Mouse (Mus musculus): ENCODE data around the gene Galnt14.

Galnt14 gene

DNA sequence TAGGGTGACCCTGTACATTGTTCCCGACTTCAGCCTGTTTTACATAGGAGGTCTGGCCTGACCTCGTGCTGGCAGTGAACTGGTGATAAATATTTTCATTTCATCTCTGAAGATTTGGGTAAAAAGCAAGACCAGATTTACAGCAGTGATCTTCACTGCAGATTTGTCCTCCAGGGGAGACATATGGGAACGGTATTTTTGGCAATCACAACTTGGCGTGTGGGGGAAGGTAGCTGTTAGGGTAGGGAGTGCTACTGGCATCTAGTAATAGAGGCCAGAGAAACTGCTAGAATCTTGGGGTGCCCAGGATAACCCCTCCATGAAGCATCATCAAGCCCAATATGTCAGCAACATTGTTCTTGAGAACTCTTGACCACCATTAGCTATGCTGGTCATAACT, 138.3 kb downstream of the Galnt14 start:
- DNase-seq (ENCODE audit: low spot score) = no peak

DNA sequence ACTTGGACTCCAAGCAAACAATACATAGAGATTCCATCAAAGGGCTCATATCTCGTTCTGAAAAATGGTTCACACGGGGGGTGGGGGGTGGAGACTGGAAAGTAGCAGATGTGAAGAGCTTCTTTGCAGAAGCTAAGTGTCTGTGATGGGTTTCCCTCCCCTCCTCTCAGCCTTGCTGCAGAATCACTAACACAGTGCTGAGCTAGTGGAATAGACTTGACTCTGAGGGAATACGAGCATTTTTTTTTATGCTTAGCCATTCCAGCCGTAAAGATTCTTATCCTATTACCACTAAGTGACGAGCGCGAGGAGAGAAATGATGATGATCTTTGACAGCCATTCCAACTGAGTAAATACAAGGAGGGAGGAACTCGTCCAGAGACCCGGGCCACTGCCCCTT, 142.0 kb downstream of the Galnt14 start:
- DNase-seq (ENCODE audit: low spot score) = no peak

DNA sequence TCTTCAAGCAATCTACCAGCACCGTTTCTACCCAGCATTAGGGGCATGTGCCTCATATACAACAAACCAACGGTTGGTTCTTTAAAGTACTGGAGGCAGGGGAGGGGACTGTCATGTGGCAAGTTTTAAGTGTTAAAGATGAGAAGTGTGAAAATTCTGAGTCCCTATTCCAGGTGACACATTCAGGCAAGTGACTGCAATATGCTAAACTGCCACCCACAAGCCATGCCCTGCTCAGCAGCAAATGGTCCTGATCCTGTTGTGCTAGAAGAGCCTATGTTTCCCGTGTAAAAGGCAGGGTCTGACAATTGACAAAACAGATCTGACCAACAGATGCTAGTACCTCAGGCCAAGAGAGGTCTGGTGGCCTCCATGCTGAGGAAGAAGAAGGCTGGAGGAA, 149.1 kb downstream of the Galnt14 start:
- no peak for DNase-seq (ENCODE audit: low spot score)

DNA sequence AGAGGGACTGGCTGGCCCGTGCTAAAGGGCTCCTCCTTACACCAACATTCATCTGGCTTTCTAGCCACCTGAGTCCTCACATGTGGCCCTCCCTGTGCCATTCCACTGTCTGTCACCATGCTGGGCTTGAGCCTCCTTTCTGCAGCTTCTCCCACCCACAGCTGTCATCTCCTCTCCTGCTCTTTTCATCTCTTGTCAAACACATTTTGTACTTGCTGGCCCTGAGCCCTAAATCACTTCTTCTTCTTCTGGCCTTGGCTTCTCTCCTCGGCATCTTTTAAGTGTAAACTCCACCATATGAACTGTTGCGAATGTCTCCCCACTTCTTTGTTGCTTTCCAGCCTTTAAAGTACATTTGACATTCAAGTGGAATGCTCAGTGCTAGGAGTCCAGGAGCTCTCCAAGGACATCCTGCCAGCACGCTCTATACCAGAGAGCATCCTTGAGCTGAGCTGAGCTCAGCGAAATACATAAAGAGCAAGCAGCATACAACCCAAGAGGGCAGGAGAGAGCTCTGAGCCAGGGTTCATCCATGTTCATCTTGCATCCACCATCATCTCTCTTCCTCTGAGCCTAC, 150.0 kb downstream of the Galnt14 start:
- DNase-seq (ENCODE audit: low spot score) = no peak

DNA sequence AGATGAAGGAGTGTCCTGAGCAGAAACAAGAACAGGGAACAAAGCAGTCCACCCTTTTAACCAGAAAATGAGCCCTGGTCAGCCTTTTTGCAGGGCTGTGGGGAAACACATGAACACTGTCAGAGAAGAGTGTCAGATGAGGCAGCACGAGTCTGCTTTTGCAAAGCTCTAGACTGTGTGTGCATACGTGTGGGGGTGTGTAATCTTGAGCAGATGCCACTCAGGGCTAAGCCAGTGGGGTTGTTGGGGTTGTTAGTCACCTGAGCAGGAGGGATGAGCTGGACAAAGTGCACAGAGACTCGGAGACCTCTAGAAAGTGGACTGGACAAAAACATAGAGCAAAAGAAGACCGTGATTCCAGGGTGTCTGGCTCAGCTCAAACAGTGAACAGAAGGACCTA, 150.8 kb downstream of the Galnt14 start:
- no peak for DNase-seq (ENCODE audit: low spot score)

DNA sequence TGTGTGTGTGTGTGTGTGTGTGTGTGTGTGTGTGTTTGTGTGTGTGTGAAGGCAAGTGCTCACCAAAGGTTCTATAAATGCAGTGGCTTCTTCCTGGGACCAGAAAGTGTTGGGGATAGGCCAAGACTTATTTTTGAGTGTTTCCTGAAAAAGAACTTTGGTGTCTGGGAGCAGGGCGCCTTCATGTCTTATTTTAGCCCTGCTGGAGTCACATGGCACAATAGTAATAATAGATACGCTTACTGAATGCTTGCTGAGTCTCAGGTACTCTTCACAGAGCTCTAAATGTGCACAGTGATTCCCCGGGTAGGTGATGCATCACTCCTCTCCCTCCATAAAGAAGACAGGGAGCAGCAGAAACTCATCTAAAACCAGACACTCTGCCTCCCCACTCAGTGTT, 153.2 kb downstream of the Galnt14 start:
- DNase-seq (ENCODE audit: low spot score) = no peak

DNA sequence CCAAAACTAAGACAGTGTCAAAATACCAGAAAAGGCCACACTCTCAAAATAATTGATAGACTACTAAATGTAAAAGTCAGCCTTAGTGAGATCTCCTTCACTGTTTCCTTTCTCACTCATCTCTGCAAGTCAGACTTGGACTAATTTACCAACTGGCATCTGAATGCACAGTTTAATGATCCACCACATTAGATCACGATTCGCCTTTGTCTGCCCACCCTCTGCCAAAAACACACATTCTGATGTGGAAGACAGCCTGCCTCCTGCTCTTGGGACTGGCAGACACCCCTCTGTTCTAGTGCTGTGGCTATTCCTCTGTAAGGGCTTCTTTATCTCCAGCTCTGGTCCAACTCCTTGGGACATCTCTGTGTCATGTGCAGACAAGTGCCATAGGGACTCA, 153.8 kb downstream of the Galnt14 start:
- no peak for DNase-seq (ENCODE audit: low spot score)

DNA sequence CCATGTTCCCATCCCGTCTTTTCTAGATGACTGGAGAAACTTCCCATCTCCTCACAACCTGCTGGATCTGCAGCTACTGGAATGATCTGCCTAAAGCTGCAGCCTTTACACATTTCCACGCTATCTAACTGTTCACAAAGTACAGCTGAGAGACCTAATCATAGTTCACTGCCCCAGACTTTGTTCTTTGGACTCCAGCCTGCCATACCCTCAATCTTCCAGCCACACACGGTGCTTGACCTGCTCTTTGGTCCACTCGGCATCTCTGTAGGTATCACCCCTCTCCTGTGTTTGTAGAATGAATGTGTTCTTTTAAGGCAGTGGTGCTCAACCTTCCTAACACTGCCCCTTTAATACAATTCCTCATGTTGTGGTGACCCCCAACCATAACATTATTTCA, 155.6 kb downstream of the Galnt14 start:
- no peak for DNase-seq (ENCODE audit: low spot score)

DNA sequence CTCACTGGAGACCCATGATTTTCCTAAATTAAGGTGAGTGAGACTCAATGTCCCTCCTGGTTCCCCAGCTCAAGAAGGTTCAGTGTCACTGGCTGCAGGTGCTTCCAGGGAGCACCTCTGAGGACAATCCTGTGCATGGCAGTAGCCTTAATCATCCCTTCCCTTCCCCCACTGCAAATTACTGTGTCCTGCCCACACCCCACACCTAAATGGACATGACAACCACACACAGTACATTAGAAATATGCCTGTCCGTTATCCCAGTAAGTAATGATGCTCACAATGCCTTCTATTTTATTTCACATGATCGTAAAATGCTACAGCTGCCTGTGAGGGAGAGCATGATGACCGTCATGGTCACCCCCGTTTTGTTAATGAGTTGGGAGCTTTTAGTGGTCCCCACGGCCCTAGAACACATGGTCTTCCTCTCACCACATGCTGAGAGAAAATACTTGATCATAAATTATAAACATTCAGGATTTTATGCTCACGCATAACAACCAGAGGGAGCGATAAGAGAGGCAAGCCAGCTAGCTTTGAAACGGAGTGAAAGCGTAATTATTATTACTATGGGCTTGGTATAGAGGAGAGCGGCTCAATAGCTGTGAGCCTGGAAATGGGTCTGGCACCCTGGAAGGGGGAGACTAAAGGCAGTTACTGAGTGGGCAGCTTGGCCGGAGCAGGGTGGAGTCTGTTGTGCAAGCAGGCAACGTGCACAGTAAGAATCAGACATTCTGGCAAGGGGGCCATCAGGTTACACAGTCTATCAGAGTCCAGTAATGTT, 161.3 kb downstream of the Galnt14 start:
- DNase-seq (ENCODE audit: low spot score) = no peak

DNA sequence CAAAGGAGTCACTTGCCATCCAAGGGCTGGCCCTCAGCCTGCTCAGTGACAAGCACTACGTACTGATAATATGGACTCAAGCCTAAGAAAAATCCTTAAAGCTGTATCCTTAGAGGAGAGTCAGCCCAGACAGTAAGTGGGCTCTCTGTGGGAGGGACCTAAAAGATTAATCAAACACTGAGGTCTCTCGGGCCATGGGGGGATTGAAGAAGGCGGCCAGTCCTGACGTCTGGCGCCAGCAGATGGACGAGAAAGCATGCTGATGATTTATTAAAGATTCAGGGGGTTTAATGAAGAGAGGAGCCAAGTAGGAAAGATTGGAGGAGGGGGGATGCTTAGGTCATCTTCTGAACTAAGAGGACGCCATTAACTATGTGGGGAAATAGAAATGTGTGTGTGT, 162.1 kb downstream of the Galnt14 start:
- no peak for DNase-seq (ENCODE audit: low spot score)

DNA sequence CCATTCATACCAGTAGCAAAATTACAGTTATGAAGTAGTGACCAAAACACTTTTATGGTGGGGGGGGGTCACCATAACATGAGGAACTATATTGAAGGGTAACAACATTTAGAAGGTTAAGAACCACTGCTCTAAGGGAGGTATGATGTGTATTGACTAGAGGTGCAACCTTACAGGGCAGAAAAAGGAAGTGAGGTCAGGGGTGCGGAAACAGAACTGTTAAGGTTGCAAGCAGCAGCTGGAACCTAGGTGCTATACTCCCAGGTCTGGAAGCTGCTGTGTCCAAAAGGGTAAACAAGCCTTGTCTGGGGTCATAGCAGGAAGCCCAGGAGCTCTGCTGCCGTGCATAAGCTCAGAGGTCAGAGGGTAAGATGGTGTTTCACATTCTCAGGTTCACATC, 162.8 kb downstream of the Galnt14 start:
- DNase-seq (ENCODE audit: low spot score) = no peak

DNA sequence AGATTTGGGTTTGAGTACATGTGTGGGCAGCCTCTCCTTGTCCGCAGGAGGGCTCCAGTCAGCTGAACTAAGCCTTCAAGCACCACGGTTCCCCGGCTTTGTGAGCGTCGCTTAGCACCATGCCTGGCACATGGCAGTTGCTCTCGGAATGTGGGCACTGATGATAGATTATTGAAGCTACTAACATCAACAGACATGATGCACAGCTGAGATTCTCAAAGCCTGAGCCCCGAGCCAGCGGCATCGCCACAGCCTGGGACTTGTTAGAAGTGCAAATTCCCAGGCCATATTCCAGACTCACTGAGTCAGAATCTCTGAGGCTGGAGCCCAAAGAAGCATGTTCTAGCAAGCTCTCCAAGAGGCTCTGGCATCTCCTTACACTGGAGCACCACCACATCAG, 168.3 kb downstream of the Galnt14 start:
- no peak for DNase-seq (ENCODE audit: low spot score)

DNA sequence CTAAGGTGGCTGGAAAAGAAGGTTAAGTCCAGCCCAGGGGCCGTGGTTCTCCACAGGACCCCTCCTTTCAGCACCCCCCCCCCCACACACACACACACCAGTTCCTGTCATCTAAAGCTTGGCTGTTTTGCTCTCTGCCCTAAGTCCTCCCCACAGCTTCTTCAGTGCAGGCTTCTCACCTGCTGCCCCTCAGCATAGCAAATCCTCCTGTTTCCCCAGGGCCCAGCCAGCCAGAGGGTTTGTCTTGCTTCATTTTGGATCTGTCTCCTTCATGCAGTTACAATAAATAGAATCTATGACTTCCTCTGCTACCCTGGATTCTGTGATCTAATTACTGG, 169.1 kb downstream of the Galnt14 start:
- DNase-seq (ENCODE audit: low spot score) = no peak

DNA sequence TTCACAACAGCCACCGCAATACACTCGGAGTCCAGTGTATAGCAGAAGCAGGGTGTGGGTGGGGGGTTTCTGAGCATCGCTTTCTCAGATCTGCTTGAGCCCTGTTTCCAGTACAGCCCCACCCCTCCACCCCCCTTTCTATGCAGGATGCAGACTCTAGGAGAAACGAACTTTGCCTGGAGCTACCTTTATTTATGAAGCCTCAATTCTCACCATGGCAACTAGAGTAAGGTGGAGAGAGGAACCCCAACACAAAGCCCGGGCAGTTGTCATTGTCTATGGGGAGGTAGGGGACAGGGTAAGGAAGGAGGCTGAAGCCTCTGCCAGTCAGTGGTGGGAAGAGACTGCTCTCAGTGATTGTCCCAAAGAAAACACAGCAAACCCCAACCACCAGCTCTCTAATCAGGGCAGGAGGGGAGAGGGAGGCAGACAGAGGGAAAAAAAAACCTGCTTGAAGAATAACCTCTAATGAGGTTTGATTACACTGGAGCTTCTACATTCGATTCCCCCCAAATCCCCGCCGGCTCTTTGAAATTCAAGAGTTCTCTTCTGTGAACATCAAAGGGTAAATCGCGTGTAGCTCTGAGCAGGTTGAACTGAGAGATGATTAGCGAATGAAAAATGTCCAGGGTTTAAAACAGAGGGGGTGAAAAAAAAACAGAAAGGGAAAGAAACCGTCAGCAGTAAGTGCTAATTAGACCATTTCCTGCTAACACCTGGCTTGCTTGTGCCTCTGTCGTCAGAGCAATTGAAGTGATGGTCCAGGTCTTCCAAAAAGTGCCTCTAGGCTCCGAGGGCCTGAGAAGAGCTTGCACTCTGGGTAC, 169.6 kb downstream of the Galnt14 start:
- no peak for DNase-seq (ENCODE audit: low spot score)

DNA sequence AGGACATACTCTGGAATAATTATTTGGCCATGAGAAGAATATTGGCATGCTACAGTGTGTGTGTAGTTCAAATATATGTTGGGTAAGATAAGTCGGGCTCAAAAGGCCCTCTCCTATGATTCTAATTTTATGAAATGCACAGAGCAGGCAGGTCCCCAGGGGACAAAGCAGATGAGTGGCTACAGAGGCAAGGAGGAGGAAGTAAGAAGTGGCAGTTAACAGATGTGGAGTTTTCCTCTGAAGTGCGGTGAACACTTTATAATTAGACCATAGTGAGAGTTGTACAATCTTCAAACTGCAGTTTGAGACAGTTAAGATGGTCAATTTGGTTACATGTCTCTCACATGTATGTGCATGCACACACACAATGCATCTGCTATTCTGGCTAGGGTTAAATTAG, 178.4 kb downstream of the Galnt14 start:
- no peak for DNase-seq (ENCODE audit: low spot score)

DNA sequence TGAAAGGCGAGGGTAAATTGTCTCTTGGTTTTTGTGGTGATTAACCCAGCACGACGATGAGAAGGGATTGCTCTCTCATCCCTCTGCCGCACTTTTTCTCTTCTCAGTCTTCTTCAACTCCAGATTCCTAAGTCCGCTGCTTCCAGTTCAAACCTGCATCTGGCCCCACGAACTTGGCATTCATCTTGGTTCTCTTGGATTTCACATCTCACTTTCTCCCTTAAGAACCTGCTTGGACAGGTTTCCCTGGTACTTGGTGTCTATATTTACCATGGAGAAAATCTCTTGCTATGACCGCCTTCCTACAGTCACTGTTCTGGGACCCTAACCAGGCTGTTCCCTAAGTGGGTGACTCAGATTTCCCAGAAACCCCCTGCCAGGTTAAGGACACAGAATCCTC, 188.1 kb downstream of the Galnt14 start:
- DNase-seq (ENCODE audit: low spot score) = no peak

DNA sequence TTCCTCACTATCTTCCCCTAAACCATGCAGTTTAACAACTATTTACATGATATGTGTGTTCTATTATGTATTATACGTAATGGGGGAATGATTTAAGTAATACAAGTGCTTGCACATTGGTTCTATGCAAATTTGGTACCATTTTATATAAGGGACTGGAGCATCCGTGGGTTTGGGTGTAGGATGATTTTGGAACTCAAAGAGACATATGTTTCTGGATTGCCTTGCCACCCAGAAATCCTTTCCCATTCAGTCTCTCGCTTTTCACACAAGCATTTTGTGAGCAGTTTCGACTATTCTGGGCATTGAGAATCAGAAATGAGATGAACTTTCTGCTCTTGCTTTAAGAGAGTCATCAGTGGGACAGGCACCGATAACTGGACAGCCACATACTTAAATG, 190.9 kb downstream of the Galnt14 start:
- no peak for DNase-seq (ENCODE audit: low spot score)

DNA sequence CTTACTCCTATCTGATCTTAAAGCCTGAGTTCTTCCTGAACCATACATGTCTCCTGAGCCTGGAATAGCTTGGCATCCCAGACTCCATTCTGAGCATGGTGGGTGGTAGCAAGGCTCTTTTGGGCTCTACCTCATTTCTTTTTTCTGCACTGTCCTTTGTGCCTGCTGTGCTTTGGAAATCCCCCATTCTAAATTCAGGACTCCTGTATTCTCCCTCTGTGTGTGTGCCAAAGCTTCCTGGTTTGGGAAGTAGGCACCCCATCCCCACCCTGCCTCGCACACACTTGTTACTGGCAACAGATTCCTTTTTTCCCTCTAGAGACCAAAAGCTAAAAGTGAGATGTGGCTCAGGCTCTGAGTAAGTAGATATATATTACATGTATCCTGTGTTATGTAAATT, 191.9 kb downstream of the Galnt14 start:
- no peak for DNase-seq (ENCODE audit: low spot score)

DNA sequence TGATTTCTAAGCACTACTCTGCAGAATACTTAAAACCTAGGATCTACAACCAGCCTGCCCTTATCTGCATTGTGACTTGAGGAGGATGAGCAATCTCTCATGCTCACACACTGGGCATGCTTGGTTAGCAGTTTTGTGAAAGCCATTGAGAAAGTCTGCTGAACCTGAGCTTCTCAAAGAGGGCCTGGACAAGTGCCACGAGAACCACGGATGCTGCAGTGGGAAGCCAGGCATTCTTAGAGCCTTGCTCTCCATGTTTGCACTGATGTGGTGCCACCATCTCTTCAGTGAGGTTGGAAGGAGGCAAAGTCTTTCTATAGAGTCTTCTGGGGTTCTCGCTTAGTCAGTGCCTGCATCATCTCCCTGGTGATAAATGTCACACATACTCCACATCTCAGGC, 194.7 kb downstream of the Galnt14 start:
- DNase-seq (ENCODE audit: low spot score) = no peak

DNA sequence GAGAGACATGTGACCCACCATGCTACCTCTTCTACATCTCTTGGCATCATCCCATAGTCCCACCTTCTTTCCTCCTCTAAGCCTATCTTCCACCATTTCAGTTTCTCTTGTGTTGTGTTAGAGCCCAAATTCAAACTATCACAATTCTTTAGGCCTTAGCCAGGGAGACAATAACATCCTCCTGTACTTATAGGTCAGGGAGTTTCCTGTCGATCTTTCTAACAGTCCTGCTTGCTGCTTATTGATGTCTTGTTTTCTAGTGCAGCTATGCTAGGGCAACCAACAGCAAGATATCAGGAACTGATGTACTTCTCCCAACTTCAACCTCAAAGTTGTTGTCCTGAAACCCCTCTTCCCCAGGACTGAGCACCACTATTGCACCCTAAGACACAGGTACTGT, 195.4 kb downstream of the Galnt14 start:
- DNase-seq (ENCODE audit: low spot score) = no peak

DNA sequence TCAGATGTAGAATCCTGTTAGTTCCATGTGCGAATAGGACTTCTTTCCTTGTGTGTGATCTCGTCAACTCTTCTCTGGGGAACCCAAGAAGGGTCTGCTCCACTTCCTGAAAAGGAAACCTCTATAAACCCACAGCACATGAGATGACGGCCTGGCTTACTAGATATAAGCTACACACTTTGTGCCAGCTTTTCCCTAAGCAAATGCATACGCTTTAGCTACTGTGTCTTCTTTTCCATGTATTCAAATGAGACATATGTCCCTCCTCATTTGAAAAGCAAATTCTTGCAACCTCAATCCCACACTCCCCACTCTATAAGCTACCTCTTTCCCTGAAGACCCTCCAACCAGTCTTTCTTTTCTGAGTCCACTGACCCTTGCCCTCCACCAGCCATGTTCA, 196.0 kb downstream of the Galnt14 start:
- no peak for DNase-seq (ENCODE audit: low spot score)

DNA sequence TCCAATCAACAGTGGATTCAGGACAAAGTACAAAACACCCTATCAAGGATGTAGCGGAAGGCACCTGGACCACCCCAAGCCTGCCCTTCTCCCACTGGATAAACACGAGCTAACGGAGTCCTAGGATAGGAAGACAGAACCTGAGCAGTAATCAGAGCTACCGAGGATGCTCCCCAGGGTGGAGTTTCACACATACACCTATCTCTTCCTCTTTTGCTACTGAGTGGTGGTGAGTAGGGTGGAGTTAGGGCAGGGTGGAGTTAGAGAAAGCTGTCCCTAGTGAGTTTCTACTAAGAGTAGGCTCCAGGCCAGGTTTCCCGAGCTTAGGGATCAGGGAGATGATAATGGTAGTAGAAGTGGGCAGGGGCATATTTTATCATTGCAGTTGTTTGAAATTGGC, 197.4 kb downstream of the Galnt14 start:
- DNase-seq (ENCODE audit: low spot score) = no peak

DNA sequence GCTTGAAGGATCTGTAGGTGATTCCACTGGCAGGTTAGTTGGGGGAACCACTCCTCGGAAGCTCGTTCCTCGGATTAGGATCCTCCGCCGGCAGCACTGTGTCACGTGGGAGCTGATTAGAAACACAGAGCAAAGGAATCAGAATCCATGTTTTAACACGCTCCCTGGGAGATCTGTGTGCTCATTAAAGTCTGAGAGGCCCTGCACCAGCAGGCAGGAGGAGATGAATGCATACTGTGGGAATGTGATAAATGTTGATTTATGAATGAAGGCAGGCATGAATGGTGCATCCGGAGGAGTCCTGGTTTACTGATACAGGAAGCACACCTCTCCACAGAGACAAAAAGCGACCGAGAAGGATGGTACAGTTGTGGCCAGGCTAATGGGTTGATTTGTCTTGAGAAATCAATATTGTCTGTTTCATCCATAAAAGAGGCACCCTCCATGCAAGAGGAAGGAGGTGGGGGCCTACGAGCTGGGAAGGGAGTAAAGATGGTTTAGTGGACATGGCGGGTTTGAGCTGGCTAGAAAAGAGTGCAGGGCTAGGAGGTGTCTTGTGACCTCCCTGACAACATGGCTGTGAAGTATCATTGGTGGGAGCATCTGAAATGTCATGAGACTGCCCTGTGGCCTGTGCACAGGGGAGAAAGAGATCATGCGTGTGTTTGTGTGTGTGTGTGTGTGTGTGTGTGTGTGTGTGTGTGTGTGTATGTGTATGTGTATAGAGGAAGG, 202.3 kb downstream of the Galnt14 start:
- DNase-seq (ENCODE audit: low spot score) = no peak
